Mouse (Mus musculus): ENCODE data around the gene Epb41. TPM values are rescaled to one million over a fixed set of nuclear protein-coding genes. Genes with fewer than 3 reads are reported as not detected.

The Epb41 gene
- polyA plus RNA-seq, 1 experiment from 2014 or later: 147 TPM

- H3K36me3 ChIP-seq: peaks cover 88% of the 10 kb centered on the region
- no peaks in the 10 kb centered on the region for H3K4me1 ChIP-seq (replicated peaks)
- H3K27ac ChIP-seq: no peak overlapping the region
- H3K27me3 ChIP-seq: no peaks in the 10 kb centered on the region
- ATAC-seq (ENCODE audit: low read depth) (no peak), DNase-seq (no peak)
- H3K9ac ChIP-seq: no peak overlapping the region
- no peak overlapping the region for H3K4me2 ChIP-seq
- 91% methylated on average over 7 of the region's 7 CpGs for WGBS (ENCODE audit: insufficient replicate concordance)
- no peak overlapping the region for H3K4me3 ChIP-seq (replicated peaks)
- H3K9me3 ChIP-seq (replicated peaks): no peaks in the 10 kb centered on the region
Measured at GRCm38 (mm10) chr4:131998641-131999040, 76.5 kb downstream of the Epb41 start.

GRCm38 (mm10) chr4:131997476-131997875, 77.6 kb downstream of the Epb41 start:
- DNase-seq: no peak
- Histone ChIP-seq H3K4me1 (replicated peaks) (no peaks in the 10 kb centered on the region), H3K9ac (no peak overlapping the region), H3K4me3 (replicated peaks) (no peak overlapping the region), H3K27me3 (no peaks in the 10 kb centered on the region), H3K36me3 (peaks cover 84% of the 10 kb centered on the region), H3K9me3 (replicated peaks) (no peaks in the 10 kb centered on the region), H3K4me2 (no peak overlapping the region), H3K27ac (no peak overlapping the region)
- no peak for ATAC-seq (ENCODE audit: low read depth)
- WGBS (ENCODE audit: insufficient replicate concordance): 88% methylated on average over 5 of the region's 5 CpGs

GRCm38 (mm10) chr4:131996985-131997384, 78.1 kb downstream of the Epb41 start:
- 69% methylated on average over 5 of the region's 5 CpGs for WGBS (ENCODE audit: insufficient replicate concordance)
- Histone ChIP-seq H3K36me3 (peaks cover 85% of the 10 kb centered on the region), H3K9ac (no peak overlapping the region), H3K27me3 (no peaks in the 10 kb centered on the region), H3K4me2 (no peak overlapping the region), H3K27ac (no peak overlapping the region), H3K9me3 (replicated peaks) (no peaks in the 10 kb centered on the region), H3K4me3 (replicated peaks) (no peak overlapping the region), H3K4me1 (replicated peaks) (no peaks in the 10 kb centered on the region)
- DNase-seq: no peak
- no peak for ATAC-seq (ENCODE audit: low read depth)

- H3K9me3 ChIP-seq (replicated peaks): no peaks in the 10 kb centered on the region
- no peak overlapping the region for H3K27ac ChIP-seq
- no peak for ATAC-seq (ENCODE audit: low read depth)
- DNase-seq: no peak
- peaks cover 87% of the 10 kb centered on the region for H3K36me3 ChIP-seq
- H3K27me3 ChIP-seq: no peaks in the 10 kb centered on the region
- no peak overlapping the region for H3K4me2 ChIP-seq
- H3K4me1 ChIP-seq (replicated peaks): no peaks in the 10 kb centered on the region
- H3K9ac ChIP-seq: no peak overlapping the region
- 75% methylated on average over 3 of the region's 3 CpGs for WGBS (ENCODE audit: insufficient replicate concordance)
- no peak overlapping the region for H3K4me3 ChIP-seq (replicated peaks)
Measured at GRCm38 (mm10) chr4:131993792-131994191, 81.3 kb downstream of the Epb41 start.

GRCm38 (mm10) chr4:131982881-131983538, 92.1 kb downstream of the Epb41 start:
- Histone ChIP-seq H3K4me1 (replicated peaks) (no peaks in the 10 kb centered on the region), H3K4me3 (replicated peaks) (no peak overlapping the region), H3K36me3 (peaks cover 92% of the 10 kb centered on the region), H3K27ac (no peak overlapping the region), H3K9me3 (replicated peaks) (no peaks in the 10 kb centered on the region), H3K9ac (no peak overlapping the region), H3K27me3 (no peaks in the 10 kb centered on the region), H3K4me2 (no peak overlapping the region)
- 87% methylated on average over 4 of the region's 4 CpGs for WGBS (ENCODE audit: insufficient replicate concordance)
- ATAC-seq (ENCODE audit: low read depth): no peak
- DNase-seq: no peak

- Histone ChIP-seq H3K4me1 (replicated peaks) (no peaks in the 10 kb centered on the region), H3K27me3 (no peaks in the 10 kb centered on the region), H3K4me3 (replicated peaks) (no peak overlapping the region), H3K27ac (0 out of 2 replicates have a peak overlapping the region, but pooled peaks have one; percentile 0), H3K36me3 (peaks cover 92% of the 10 kb centered on the region), H3K9ac (no peak overlapping the region), H3K4me2 (no peak overlapping the region), H3K9me3 (replicated peaks) (no peaks in the 10 kb centered on the region)
- ATAC-seq (ENCODE audit: low read depth): no peak
- no peak for DNase-seq
Measured at GRCm38 (mm10) chr4:131981755-131982154, 93.4 kb downstream of the Epb41 start.

GRCm38 (mm10) chr4:131977201-131977600, 97.9 kb downstream of the Epb41 start:
- peak; percentile 66 for DNase-seq
- Histone ChIP-seq H3K4me2 (no peak overlapping the region), H3K27me3 (no peaks in the 10 kb centered on the region), H3K9me3 (replicated peaks) (no peaks in the 10 kb centered on the region), H3K9ac (no peak overlapping the region), H3K36me3 (peaks cover 94% of the 10 kb centered on the region), H3K4me3 (replicated peaks) (no peak overlapping the region), H3K27ac (no peak overlapping the region), H3K4me1 (replicated peaks) (no peaks in the 10 kb centered on the region)
- ATAC-seq (ENCODE audit: low read depth): peak; percentile 58; the same call in 1 of the 2 replicates
- 27% methylated on average over 4 of the region's 4 CpGs for WGBS (ENCODE audit: insufficient replicate concordance)

GRCm38 (mm10) chr4:131970244-131970853, 104.8 kb downstream of the Epb41 start:
- Histone ChIP-seq H3K4me1 (replicated peaks) (no peaks in the 10 kb centered on the region), H3K9me3 (replicated peaks) (no peaks in the 10 kb centered on the region), H3K27ac (no peak overlapping the region), H3K4me2 (no peak overlapping the region), H3K36me3 (peaks cover 99% of the 10 kb centered on the region), H3K9ac (no peak overlapping the region), H3K27me3 (no peaks in the 10 kb centered on the region), H3K4me3 (replicated peaks) (no peak overlapping the region)
- WGBS (ENCODE audit: insufficient replicate concordance): 91% methylated on average over 7 of the region's 7 CpGs
- DNase-seq (no peak), ATAC-seq (ENCODE audit: low read depth) (no peak)

GRCm38 (mm10) chr4:131968873-131969272, 106.2 kb downstream of the Epb41 start:
- H3K4me1 ChIP-seq (replicated peaks): no peaks in the 10 kb centered on the region
- no peaks in the 10 kb centered on the region for H3K27me3 ChIP-seq
- no peak overlapping the region for H3K9ac ChIP-seq
- ATAC-seq (ENCODE audit: low read depth) (no peak), DNase-seq (no peak)
- H3K4me2 ChIP-seq: no peak overlapping the region
- WGBS (ENCODE audit: insufficient replicate concordance): 95% methylated on average over 2 of the region's 2 CpGs
- no peak overlapping the region for H3K4me3 ChIP-seq (replicated peaks)
- peaks cover 99% of the 10 kb centered on the region for H3K36me3 ChIP-seq
- no peak overlapping the region for H3K27ac ChIP-seq
- H3K9me3 ChIP-seq (replicated peaks): no peaks in the 10 kb centered on the region

- no peak overlapping the region for H3K4me3 ChIP-seq (replicated peaks)
- H3K4me2 ChIP-seq: no peak overlapping the region
- DNase-seq: no peak
- WGBS (ENCODE audit: insufficient replicate concordance): 81% methylated on average over 3 of the region's 3 CpGs
- H3K27me3 ChIP-seq: no peaks in the 10 kb centered on the region
- H3K9me3 ChIP-seq (replicated peaks): no peaks in the 10 kb centered on the region
- H3K36me3 ChIP-seq: peaks cover 97% of the 10 kb centered on the region
- no peak overlapping the region for H3K27ac ChIP-seq
- no peak for ATAC-seq (ENCODE audit: low read depth)
- H3K4me1 ChIP-seq (replicated peaks): no peaks in the 10 kb centered on the region
- H3K9ac ChIP-seq: no peak overlapping the region
Measured at GRCm38 (mm10) chr4:131957161-131957560, 118.0 kb downstream of the Epb41 start.

GRCm38 (mm10) chr4:131950657-131951056, 124.5 kb downstream of the Epb41 start:
- Histone ChIP-seq H3K9me3 (replicated peaks) (no peaks in the 10 kb centered on the region), H3K27me3 (no peaks in the 10 kb centered on the region), H3K4me2 (no peak overlapping the region), H3K4me1 (replicated peaks) (no peaks in the 10 kb centered on the region), H3K36me3 (peaks cover 89% of the 10 kb centered on the region), H3K4me3 (replicated peaks) (no peak overlapping the region), H3K9ac (no peak overlapping the region), H3K27ac (no peak overlapping the region)
- DNase-seq (no peak), ATAC-seq (ENCODE audit: low read depth) (no peak)
- 71% methylated on average over 8 of the region's 8 CpGs for WGBS (ENCODE audit: insufficient replicate concordance)

GRCm38 (mm10) chr4:131949903-131950302, 125.2 kb downstream of the Epb41 start:
- no peak overlapping the region for H3K4me3 ChIP-seq (replicated peaks)
- no peak for ATAC-seq (ENCODE audit: low read depth)
- DNase-seq: no peak
- H3K4me2 ChIP-seq: no peak overlapping the region
- peaks cover 87% of the 10 kb centered on the region for H3K36me3 ChIP-seq
- no peak overlapping the region for H3K9ac ChIP-seq
- H3K27me3 ChIP-seq: no peaks in the 10 kb centered on the region
- H3K9me3 ChIP-seq (replicated peaks): no peaks in the 10 kb centered on the region
- H3K4me1 ChIP-seq (replicated peaks): no peaks in the 10 kb centered on the region
- no peak overlapping the region for H3K27ac ChIP-seq
- 75% methylated on average over 5 of the region's 5 CpGs for WGBS (ENCODE audit: insufficient replicate concordance)

All from liver, embryonic 13.5 days (tissue).